Mouse (Mus musculus) liver, embryonic 14.5 days (tissue): ENCODE results near the gene Ddc.
A peak's percentile ranks its signal among the peaks of the same experiment; 100 is the strongest.

Source experiments
- CTCF ChIP-seq: IDR thresholded peaks from 2 replicates; pipeline ENCODE4 v1.5.1; 2016; ENCODE audit warnings: antibody characterized with exemption, low read depth, control low read depth
- EP300 ChIP-seq: IDR thresholded peaks from 2 replicates; pipeline ENCODE4 v1.6.1; 2016; ENCODE audit warnings: antibody characterized with exemption, low read depth

GRCm38 (mm10) chr11:11923345-11923744 is 25.4 kb upstream of the Ddc start:
- TF ChIP-seq CTCF (no peak), EP300 (peak; percentile 65)
